Mouse (Mus musculus): ENCODE results near the gene Kcnj6. TPM values are rescaled to one million over a fixed set of nuclear protein-coding genes. Genes with fewer than 3 reads are reported as not detected.

The Kcnj6 gene
- polyA plus RNA-seq, 1 experiment, result not detected

DNA sequence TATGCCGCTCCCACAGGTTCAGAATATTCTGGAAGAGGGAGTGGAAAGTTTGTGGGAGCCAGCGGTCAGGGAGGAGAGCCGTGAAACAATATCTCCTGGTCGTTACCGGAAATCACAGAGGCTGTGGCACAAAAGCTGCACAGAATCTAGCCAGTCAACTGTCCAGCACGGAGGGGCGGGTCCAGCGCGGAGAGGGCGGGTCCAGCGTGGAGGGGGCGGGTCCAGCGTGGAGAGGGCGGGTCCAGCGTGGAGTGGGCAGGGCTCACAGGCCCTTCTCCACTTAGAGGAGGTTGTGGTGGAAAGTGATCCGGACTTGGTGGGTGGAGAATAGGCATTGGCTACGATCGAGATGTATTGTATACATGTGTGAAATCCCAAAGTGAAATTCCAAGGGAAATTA, 169.3 kb downstream of the Kcnj6 start:
- no peak overlapping the region for H3K4me3 ChIP-seq
- H3K36me3 ChIP-seq (ENCODE audit: control insufficient read depth, insufficient read depth), result no peaks in the 10 kb centered on the region
- no peaks in the 10 kb centered on the region for H3K79me2 ChIP-seq (ENCODE audit: control insufficient read depth, insufficient read depth)
- H3K4me2 ChIP-seq (ENCODE audit: low read depth), result no peak overlapping the region
- H3ac ChIP-seq (ENCODE audit: control insufficient read depth, insufficient read length), result no peak overlapping the region
- TF ChIP-seq REST (IDR thresholded peaks at IDR 0.05; ENCODE audit: insufficient read depth, insufficient read length) (no peak), POLR2AphosphoS2 (IDR thresholded peaks at IDR 0.05; ENCODE audit: insufficient read length, low read depth) (no peak), E2F4 (IDR thresholded peaks at IDR 0.05; ENCODE audit: insufficient read depth) (no peak), TCF12 (IDR thresholded peaks at IDR 0.05; ENCODE audit: insufficient read depth, poor library complexity, severe bottlenecking) (no peak), CEBPB (IDR thresholded peaks at IDR 0.05; ENCODE audit: insufficient read depth, poor library complexity, severe bottlenecking) (no peak), MYOG (IDR thresholded peaks at IDR 0.05; ENCODE audit: control insufficient read depth in 1 of 3, insufficient read depth in 1 of 3, insufficient read length in 2 of 3, low read depth in 2 of 3) (no peak), USF1 (IDR thresholded peaks at IDR 0.05; ENCODE audit: low read depth) (no peak), SRF (IDR thresholded peaks at IDR 0.05; ENCODE audit: control insufficient read depth, insufficient read length, low read depth) (no peak), MYOD1 (IDR thresholded peaks at IDR 0.05; ENCODE audit: control insufficient read depth in 1 of 3, insufficient read length in 2 of 3, low read depth in 2 of 3) (no peak), MAX (IDR thresholded peaks at IDR 0.05; ENCODE audit: low read depth) (no peak), TCF3 (IDR thresholded peaks at IDR 0.05; ENCODE audit: insufficient read length, low read depth) (no peak), POLR2A (IDR thresholded peaks at IDR 0.05; ENCODE audit: insufficient read length, low read depth) (no peak)
- peaks cover 4% of the 10 kb centered on the region for H3K27me3 ChIP-seq (ENCODE audit: control insufficient read depth, insufficient read depth, insufficient read length)

DNA sequence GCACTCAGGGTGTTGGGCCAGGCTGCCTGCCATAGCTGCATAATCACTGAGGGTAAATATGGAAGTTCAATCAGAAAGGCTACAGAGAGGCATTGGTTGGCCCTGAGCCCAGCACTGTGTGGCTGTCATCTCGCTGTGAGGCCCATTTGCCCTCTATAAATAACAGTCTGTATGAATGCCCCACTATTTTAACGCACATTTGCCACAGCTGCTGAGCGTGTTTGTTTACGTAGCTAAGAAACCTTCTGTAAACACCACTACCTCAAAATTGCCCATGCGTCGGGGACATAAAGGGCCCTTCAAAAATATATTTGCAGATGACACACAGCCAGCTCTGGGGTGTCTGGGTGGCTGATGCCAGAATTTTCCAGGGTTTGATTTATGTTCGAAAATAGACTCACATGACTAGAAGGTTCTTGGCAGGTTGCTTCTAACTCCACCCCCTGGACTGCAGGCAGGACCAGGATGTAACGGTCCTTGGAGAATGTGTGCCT, 170.4 kb downstream of the Kcnj6 start:
- H3K36me3 ChIP-seq (ENCODE audit: control insufficient read depth, insufficient read depth), result no peaks in the 10 kb centered on the region
- no peaks in the 10 kb centered on the region for H3K79me2 ChIP-seq (ENCODE audit: control insufficient read depth, insufficient read depth)
- H3ac ChIP-seq (ENCODE audit: control insufficient read depth, insufficient read length), result no peak overlapping the region
- TF ChIP-seq MYOD1 (IDR thresholded peaks at IDR 0.05; ENCODE audit: control insufficient read depth in 1 of 3, insufficient read length in 2 of 3, low read depth in 2 of 3) (peak in 1 of 3 experiments; percentile 19), SRF (IDR thresholded peaks at IDR 0.05; ENCODE audit: control insufficient read depth, insufficient read length, low read depth) (no peak), TCF3 (IDR thresholded peaks at IDR 0.05; ENCODE audit: insufficient read length, low read depth) (no peak), POLR2A (IDR thresholded peaks at IDR 0.05; ENCODE audit: insufficient read length, low read depth) (no peak), USF1 (IDR thresholded peaks at IDR 0.05; ENCODE audit: low read depth) (no peak), REST (IDR thresholded peaks at IDR 0.05; ENCODE audit: insufficient read depth, insufficient read length) (no peak), POLR2AphosphoS2 (IDR thresholded peaks at IDR 0.05; ENCODE audit: insufficient read length, low read depth) (no peak), MYOG (IDR thresholded peaks at IDR 0.05; ENCODE audit: control insufficient read depth in 1 of 3, insufficient read depth in 1 of 3, insufficient read length in 2 of 3, low read depth in 2 of 3) (peak in 1 of 3 experiments; percentile 72)
- H3K4me3 ChIP-seq, result no peak overlapping the region
- peak overlapping the region; percentile 42 for H3K4me2 ChIP-seq (ENCODE audit: low read depth)
- peaks cover 4% of the 10 kb centered on the region for H3K27me3 ChIP-seq (ENCODE audit: control insufficient read depth, insufficient read depth, insufficient read length)

DNA sequence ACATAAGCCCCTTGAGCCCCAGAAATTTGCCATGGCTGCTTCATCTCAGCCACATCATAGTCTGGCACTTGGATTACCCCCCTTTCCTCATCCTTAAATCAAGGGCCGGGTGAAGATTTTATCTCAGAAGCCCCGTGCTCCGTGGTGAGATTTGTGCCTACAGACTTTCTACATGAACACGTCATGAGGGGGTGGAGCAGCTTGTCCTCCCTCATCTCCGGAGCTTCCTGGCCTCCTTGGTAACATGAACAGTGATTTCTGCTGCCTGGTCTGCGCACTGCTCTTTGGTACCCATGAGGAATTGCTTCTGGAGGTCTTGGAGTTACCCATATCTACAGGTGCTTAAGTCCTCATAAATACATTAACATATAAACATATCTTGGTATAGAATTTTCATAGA, 172.2 kb downstream of the Kcnj6 start:
- Histone ChIP-seq H3K27me3 (ENCODE audit: control insufficient read depth, insufficient read depth, insufficient read length) (peaks cover 7% of the 10 kb centered on the region), H3K36me3 (ENCODE audit: control insufficient read depth, insufficient read depth) (no peaks in the 10 kb centered on the region), H3ac (ENCODE audit: control insufficient read depth, insufficient read length) (no peak overlapping the region), H3K79me2 (ENCODE audit: control insufficient read depth, insufficient read depth) (no peaks in the 10 kb centered on the region), H3K4me3 (no peak overlapping the region), H3K4me2 (ENCODE audit: low read depth) (no peak overlapping the region)
- no peak for TF ChIP-seq MAX (IDR thresholded peaks at IDR 0.05; ENCODE audit: low read depth)
- no peak for TF ChIP-seq CEBPB (IDR thresholded peaks at IDR 0.05; ENCODE audit: insufficient read depth, poor library complexity, severe bottlenecking)
- TF ChIP-seq MYOD1 (IDR thresholded peaks at IDR 0.05; ENCODE audit: control insufficient read depth in 1 of 3, insufficient read length in 2 of 3, low read depth in 2 of 3), result no peak
- TF ChIP-seq SRF (IDR thresholded peaks at IDR 0.05; ENCODE audit: control insufficient read depth, insufficient read length, low read depth), result no peak
- TF ChIP-seq TCF12 (IDR thresholded peaks at IDR 0.05; ENCODE audit: insufficient read depth, poor library complexity, severe bottlenecking), result no peak
- TF ChIP-seq MYOG (IDR thresholded peaks at IDR 0.05; ENCODE audit: control insufficient read depth in 1 of 3, insufficient read depth in 1 of 3, insufficient read length in 2 of 3, low read depth in 2 of 3), result no peak
- no peak for TF ChIP-seq E2F4 (IDR thresholded peaks at IDR 0.05; ENCODE audit: insufficient read depth)
- TF ChIP-seq POLR2A (IDR thresholded peaks at IDR 0.05; ENCODE audit: insufficient read length, low read depth), result no peak
- no peak for TF ChIP-seq TCF3 (IDR thresholded peaks at IDR 0.05; ENCODE audit: insufficient read length, low read depth)
- no peak for TF ChIP-seq POLR2AphosphoS2 (IDR thresholded peaks at IDR 0.05; ENCODE audit: insufficient read length, low read depth)
- no peak for TF ChIP-seq USF1 (IDR thresholded peaks at IDR 0.05; ENCODE audit: low read depth)
- no peak for TF ChIP-seq REST (IDR thresholded peaks at IDR 0.05; ENCODE audit: insufficient read depth, insufficient read length)

DNA sequence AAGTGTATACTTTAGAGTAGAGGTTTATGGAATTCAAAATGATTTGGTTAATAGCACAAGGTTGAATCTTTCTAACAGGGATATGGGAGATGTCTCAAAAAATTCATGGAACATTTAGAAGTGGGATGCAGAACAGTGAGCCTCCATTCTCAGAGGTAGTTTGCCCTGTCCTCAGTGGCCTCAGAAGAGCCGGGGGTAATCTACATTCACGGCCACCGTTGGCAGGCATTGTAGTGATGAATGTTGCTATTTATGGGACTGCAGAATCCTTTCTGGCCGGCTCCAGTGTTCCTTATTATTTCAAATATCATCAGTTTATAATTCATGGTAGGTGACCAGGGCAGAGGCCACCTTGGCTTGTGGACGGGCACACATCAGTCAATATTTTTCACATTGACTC, 174.9 kb downstream of the Kcnj6 start:
- Histone ChIP-seq H3K27me3 (ENCODE audit: control insufficient read depth, insufficient read depth, insufficient read length) (peaks cover 7% of the 10 kb centered on the region), H3K79me2 (ENCODE audit: control insufficient read depth, insufficient read depth) (no peaks in the 10 kb centered on the region), H3ac (ENCODE audit: control insufficient read depth, insufficient read length) (no peak overlapping the region), H3K4me3 (no peak overlapping the region), H3K36me3 (ENCODE audit: control insufficient read depth, insufficient read depth) (no peaks in the 10 kb centered on the region), H3K4me2 (ENCODE audit: low read depth) (no peak overlapping the region)
- TF ChIP-seq POLR2AphosphoS2 (IDR thresholded peaks at IDR 0.05; ENCODE audit: insufficient read length, low read depth) (no peak), MYOG (IDR thresholded peaks at IDR 0.05; ENCODE audit: control insufficient read depth in 1 of 3, insufficient read depth in 1 of 3, insufficient read length in 2 of 3, low read depth in 2 of 3) (no peak), MAX (IDR thresholded peaks at IDR 0.05; ENCODE audit: low read depth) (no peak), TCF3 (IDR thresholded peaks at IDR 0.05; ENCODE audit: insufficient read length, low read depth) (no peak), MYOD1 (IDR thresholded peaks at IDR 0.05; ENCODE audit: control insufficient read depth in 1 of 3, insufficient read length in 2 of 3, low read depth in 2 of 3) (no peak), SRF (IDR thresholded peaks at IDR 0.05; ENCODE audit: control insufficient read depth, insufficient read length, low read depth) (no peak), E2F4 (IDR thresholded peaks at IDR 0.05; ENCODE audit: insufficient read depth) (no peak), REST (IDR thresholded peaks at IDR 0.05; ENCODE audit: insufficient read depth, insufficient read length) (no peak), POLR2A (IDR thresholded peaks at IDR 0.05; ENCODE audit: insufficient read length, low read depth) (no peak), TCF12 (IDR thresholded peaks at IDR 0.05; ENCODE audit: insufficient read depth, poor library complexity, severe bottlenecking) (no peak), USF1 (IDR thresholded peaks at IDR 0.05; ENCODE audit: low read depth) (no peak), CEBPB (IDR thresholded peaks at IDR 0.05; ENCODE audit: insufficient read depth, poor library complexity, severe bottlenecking) (no peak)

All from myocyte (in vitro differentiated cells).